Mouse (Mus musculus) urinary bladder, postnatal 14 days (tissue): ENCODE data around the gene Pdp2.
A peak's percentile ranks its signal among the peaks of the same experiment; 100 is the strongest.
"Not testable (repeated sequence)": the region's sequence is repeated elsewhere in the genome, so short reads cannot be mapped to it uniquely, and the experiment has no call there.

ENCODE experiments used
- DNase-seq: peaks from one replicate; pipeline ENCODE4 v3.0.0; 2021; ENCODE audit warnings: low spot score

The Pdp2 gene

DNA sequence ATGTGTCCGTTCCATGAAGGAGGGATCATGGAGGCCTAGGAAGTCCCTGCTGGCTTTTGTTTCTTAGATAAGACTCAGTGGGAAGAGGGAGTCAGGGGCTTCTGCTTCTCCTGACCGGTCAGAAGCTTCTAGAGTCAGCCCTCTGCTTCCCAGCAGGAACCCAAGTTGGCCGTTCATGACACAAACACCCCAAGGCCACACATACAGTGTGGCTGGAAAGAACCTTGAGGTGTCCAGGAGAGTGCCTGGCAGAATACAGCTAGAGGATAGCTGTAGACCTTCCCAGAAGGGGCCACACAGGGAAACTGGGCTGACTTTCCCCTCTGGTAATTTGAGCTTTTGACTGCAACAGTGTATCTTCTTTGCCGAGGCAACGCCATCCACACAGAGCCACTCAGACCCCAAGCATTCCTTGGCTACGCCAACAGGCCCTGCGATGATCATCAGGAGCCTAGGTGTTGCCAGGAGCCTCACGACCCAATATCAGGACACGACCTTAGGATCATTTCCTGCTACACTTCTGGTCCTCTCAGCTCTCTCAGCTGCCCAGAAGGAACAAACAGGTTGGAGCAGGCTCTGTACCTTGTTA, 42.0 kb downstream of the Pdp2 start:
- peak; percentile 2 for DNase-seq

GRCm38 (mm10) chr8:104635004-104635710, 43.9 kb downstream of the Pdp2 start:
- DNase-seq = peak; percentile 1

- DNase-seq = peak; percentile 1
Measured at GRCm38 (mm10) chr8:104638010-104638409, 46.8 kb downstream of the Pdp2 start.

- DNase-seq = no peak
Measured at GRCm38 (mm10) chr8:104640241-104640640, 49.0 kb downstream of the Pdp2 start.

GRCm38 (mm10) chr8:104640831-104641370, 49.6 kb downstream of the Pdp2 start:
- DNase-seq = no peak

DNA sequence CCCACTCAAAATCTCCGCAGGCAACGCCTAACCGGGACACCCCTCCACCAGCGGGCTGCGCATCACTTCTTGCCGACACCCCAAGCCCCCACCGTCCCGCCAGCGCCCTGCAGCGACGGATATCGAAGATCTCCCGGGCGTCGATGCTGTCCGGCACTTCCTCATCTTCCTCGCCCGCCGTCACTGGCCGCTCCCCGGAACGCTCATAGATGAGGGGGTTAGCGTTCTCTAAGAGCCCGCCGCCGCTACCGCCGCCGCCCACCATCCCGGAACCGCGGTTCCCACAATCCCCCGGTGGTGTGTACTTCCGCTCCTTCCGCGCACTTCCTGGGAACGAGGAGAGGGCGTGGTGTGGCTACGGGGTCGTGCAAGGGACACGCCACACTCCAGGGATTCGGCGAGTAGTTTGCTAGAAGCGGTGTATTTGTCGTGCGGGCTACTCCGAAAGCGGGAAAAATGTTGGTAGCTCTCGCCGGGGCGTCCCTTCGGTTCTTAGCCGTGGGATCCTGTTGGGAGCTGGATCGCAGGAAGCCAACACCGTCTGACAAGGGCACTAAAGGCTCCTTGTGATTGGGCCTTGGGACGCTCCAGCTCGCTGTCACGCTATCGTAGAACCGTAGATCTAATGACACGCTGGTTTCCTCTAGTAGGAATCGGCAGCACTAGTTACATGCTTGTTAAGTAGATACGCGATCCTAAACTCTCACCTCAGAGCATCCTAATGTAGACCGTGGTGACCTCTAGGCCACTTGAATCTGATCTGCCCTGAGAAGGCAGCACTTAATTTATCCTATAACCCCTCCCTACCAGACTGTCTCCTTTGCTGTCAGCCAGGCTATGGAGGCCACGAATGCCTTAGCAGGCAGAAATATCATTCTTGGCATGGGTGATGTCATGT, 50.4 kb downstream of the Pdp2 start, which contains the start of gene Ciao2b:
TSS of gene Ciao2b (minus strand) at position 540 of the 898 bp plus-strand sequence.
- DNase-seq = peak; percentile 88

DNA sequence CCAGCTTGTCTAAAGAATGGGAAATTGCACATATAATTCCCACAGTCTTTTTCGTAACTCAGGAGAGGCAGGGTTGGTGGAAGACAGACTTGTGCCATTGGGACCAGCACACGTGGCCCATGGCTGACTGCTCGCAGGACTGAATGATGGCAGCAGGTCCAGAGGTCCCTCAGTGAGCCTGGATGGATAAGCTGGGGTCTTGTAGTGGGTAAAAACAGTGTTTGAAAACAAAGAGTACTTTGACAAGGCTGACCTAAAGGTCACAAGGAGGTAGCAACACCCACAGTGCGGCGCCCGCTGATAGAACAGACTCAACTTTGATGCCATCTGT, 51.0 kb downstream of the Pdp2 start:
- DNase-seq = no peak

GRCm38 (mm10) chr8:104644187-104644586, 52.9 kb downstream of the Pdp2 start:
- not testable (repeated sequence) for DNase-seq
